Mouse (Mus musculus) cerebellum, adult 2 months (tissue): Measurements from ENCODE around the gene Wasf2. TPM values are rescaled to one million over a fixed set of nuclear protein-coding genes. Genes with fewer than 3 reads are reported as not detected.
A peak's percentile ranks its signal among the peaks of the same experiment; 100 is the strongest.

Experiments
- DNase-seq, 2 experiments: peaks; one replicate each; pipeline ENCODE4 v3.0.0; 2021
- H3K27ac ChIP-seq: fragments of 200-500 bp; 2 replicates; pipeline ENCODE4 v1.5.1; 2012; ENCODE audit warnings: low read length, control low read depth, inconsistent platforms; ENCODE audit not compliant: insufficient read depth
- H3K27me3 ChIP-seq: fragments of 200-500 bp; 2 replicates; pipeline ENCODE4 v1.6.1; 2012; ENCODE audit warnings: inconsistent platforms, mild to moderate bottlenecking, low read length, moderate library complexity; ENCODE audit not compliant: control insufficient read depth, insufficient read depth
- H3K4me1 ChIP-seq: fragments of 200-500 bp; 2 replicates; pipeline ENCODE4 v1.6.1; 2011; ENCODE audit warnings: low read length; ENCODE audit not compliant: control insufficient read depth, insufficient read depth
- H3K4me3 ChIP-seq: fragments of 200-500 bp; replicated peaks from 2 replicates; pipeline ENCODE3; 2011; ENCODE audit warnings: mild to moderate bottlenecking, low read depth, low read length, control low read depth; ENCODE audit not compliant: insufficient read depth
- CTCF ChIP-seq: fragments of 200-500 bp; IDR thresholded peaks from 2 replicates; pipeline ENCODE4 v1.5.1; 2011; ENCODE audit warnings: low read depth, mild to moderate bottlenecking, control low read depth, low read length, moderate library complexity, borderline replicate concordance; ENCODE audit not compliant: insufficient read depth
- POLR2A ChIP-seq: fragments of 200-500 bp; IDR thresholded peaks from 2 replicates; pipeline ENCODE4 v1.6.1; 2011; ENCODE audit warnings: low read length, control low read depth, borderline replicate concordance; ENCODE audit not compliant: insufficient read depth
- WGBS: fragments of 180-500 bp; shearing (Covaris S2); methylation state at CpG from one replicate; pipeline ENCODE4 v1.1.7; 2018; 5-methylcytosine and 5-hydroxymethylcytosine counted together
- polyA plus RNA-seq: library from polyadenylated mRNA; depleted of rRNA; stranded (reverse); fragments of >200 nt; gene quantifications from 2 replicates; pipeline ENCODE4 v1.2.3, GENCODE M21; 2012

Wasf2 gene
- polyA plus RNA-seq, 1 experiment: 16.3 TPM

- peaks cover 51% of the 10 kb centered on the region for H3K4me1 ChIP-seq
- TF ChIP-seq POLR2A (no peak), CTCF (no peak)
These were observed 42.5 kb upstream of the Wasf2 start for GRCm38 (mm10) chr4:133087835-133088234.

GRCm38 (mm10) chr4:133089319-133089718, 41.0 kb upstream of the Wasf2 start:
- 88% methylated on average over 9 of the region's 9 CpGs for WGBS
- Histone ChIP-seq H3K27me3 (no peaks in the 10 kb centered on the region), H3K27ac (no peak overlapping the region), H3K4me1 (peaks cover 56% of the 10 kb centered on the region), H3K4me3 (no peak overlapping the region)
- DNase-seq: no peak
- TF ChIP-seq CTCF (no peak), POLR2A (no peak)

More at GRCm38 (mm10) chr4:133087835-133088234, 42.5 kb upstream of the Wasf2 start:
- Histone ChIP-seq H3K4me3 (no peak overlapping the region), H3K27ac (no peak overlapping the region), H3K27me3 (no peaks in the 10 kb centered on the region)
- DNase-seq: peak; percentile 27 to 29
- 17% methylated on average over 8 of the region's 8 CpGs for WGBS

GRCm38 (mm10) chr4:133089802-133090201, 40.5 kb upstream of the Wasf2 start:
- 87% methylated on average over 4 of the region's 4 CpGs for WGBS
- H3K4me1 ChIP-seq: peaks cover 56% of the 10 kb centered on the region
- H3K4me3 ChIP-seq: no peak overlapping the region
- no peak for TF ChIP-seq POLR2A
- no peak for DNase-seq
- no peaks in the 10 kb centered on the region for H3K27me3 ChIP-seq
- H3K27ac ChIP-seq: no peak overlapping the region

- 45% methylated on average over 8 of the region's 8 CpGs for WGBS
- Histone ChIP-seq H3K4me3 (no peak overlapping the region), H3K27ac (no peak overlapping the region), H3K4me1 (peaks cover 60% of the 10 kb centered on the region), H3K27me3 (no peaks in the 10 kb centered on the region)
- peak in 1 of 2 experiments; percentile 28 for DNase-seq
- TF ChIP-seq CTCF (no peak), POLR2A (no peak)
These were observed 40.0 kb upstream of the Wasf2 start for GRCm38 (mm10) chr4:133090276-133090719.

- DNase-seq: peak; percentile 31 to 34
- H3K4me3 ChIP-seq: no peak overlapping the region
- no peaks in the 10 kb centered on the region for H3K27me3 ChIP-seq
- no peak for TF ChIP-seq CTCF
- TF ChIP-seq POLR2A: no peak
- H3K4me1 ChIP-seq: peaks cover 63% of the 10 kb centered on the region
- 10% methylated on average over 17 of the region's 18 CpGs for WGBS
- no peak overlapping the region for H3K27ac ChIP-seq
These were observed 39.4 kb upstream of the Wasf2 start for GRCm38 (mm10) chr4:133090720-133091458.

- no peak overlapping the region for H3K27ac ChIP-seq
- WGBS: 37% methylated on average over 4 of the region's 4 CpGs
- H3K4me3 ChIP-seq: no peak overlapping the region
- H3K4me1 ChIP-seq: peaks cover 63% of the 10 kb centered on the region
- H3K27me3 ChIP-seq: no peaks in the 10 kb centered on the region
- peak in 1 of 2 experiments; percentile 17 for DNase-seq
- TF ChIP-seq POLR2A (no peak), CTCF (no peak)
These were observed 38.9 kb upstream of the Wasf2 start for GRCm38 (mm10) chr4:133091459-133091785.

GRCm38 (mm10) chr4:133092453-133092901, 37.8 kb upstream of the Wasf2 start:
- peak overlapping the region; percentile 45; the same call in 1 of the 2 replicates for H3K27ac ChIP-seq
- H3K4me3 ChIP-seq: peak overlapping the region; percentile 35
- no peak for TF ChIP-seq CTCF
- no peak for TF ChIP-seq POLR2A
- WGBS: 2% methylated on average over 18 of the region's 18 CpGs
- DNase-seq: peak; percentile 56 to 60
- H3K4me1 ChIP-seq: peaks cover 63% of the 10 kb centered on the region
- no peaks in the 10 kb centered on the region for H3K27me3 ChIP-seq

- H3K4me1 ChIP-seq: peaks cover 58% of the 10 kb centered on the region
- WGBS: 74% methylated on average over 6 of the region's 6 CpGs
These were observed 37.2 kb upstream of the Wasf2 start for GRCm38 (mm10) chr4:133093056-133093455.

More at GRCm38 (mm10) chr4:133093056-133093455, 37.2 kb upstream of the Wasf2 start:
- Histone ChIP-seq H3K27me3 (no peaks in the 10 kb centered on the region), H3K27ac (no peak overlapping the region), H3K4me3 (no peak overlapping the region)
- DNase-seq: no peak
- TF ChIP-seq CTCF (no peak), POLR2A (no peak)
